Mouse (Mus musculus) ES-Bruce4 (cell line): ENCODE results near the gene P3h2.

Experiments
- CTCF ChIP-seq: IDR thresholded peaks from one replicate; pipeline ENCODE4 v1.8.1; 2011; ENCODE audit warnings: low read depth, low read length
- EP300 ChIP-seq: IDR thresholded peaks from 2 replicates; pipeline ENCODE4 v1.6.1; 2011; ENCODE audit warnings: low read depth, low read length; ENCODE audit not compliant: insufficient read depth
- POLR2A ChIP-seq: IDR thresholded peaks from one replicate; pipeline ENCODE4 v1.8.1; 2011; ENCODE audit warnings: low read length; ENCODE audit not compliant: insufficient read depth

DNA sequence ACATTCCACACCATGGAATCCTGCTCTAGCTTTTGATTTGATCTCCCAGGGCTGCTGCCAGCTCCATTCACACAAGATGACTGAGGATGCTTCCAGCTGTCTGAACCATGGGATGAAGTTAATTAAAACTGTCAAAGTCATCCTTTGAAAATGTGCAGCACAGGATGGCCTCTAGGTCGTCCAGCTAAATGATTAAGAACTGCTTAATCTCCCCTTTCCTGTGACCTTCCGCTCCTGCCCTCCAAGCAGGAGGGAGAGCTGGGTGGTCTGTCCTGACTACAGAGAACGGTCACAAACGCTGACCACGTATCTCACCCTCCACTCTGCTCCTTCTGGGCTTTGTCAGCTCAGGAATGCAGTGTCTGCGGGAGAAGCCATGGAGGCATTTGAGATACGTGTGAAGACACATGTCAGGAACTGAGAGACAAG, 26.6 kb downstream of the P3h2 start:
- TF ChIP-seq EP300 = no peak
- no peak for TF ChIP-seq CTCF
- TF ChIP-seq POLR2A = no peak
